In the genomic region with DNA sequence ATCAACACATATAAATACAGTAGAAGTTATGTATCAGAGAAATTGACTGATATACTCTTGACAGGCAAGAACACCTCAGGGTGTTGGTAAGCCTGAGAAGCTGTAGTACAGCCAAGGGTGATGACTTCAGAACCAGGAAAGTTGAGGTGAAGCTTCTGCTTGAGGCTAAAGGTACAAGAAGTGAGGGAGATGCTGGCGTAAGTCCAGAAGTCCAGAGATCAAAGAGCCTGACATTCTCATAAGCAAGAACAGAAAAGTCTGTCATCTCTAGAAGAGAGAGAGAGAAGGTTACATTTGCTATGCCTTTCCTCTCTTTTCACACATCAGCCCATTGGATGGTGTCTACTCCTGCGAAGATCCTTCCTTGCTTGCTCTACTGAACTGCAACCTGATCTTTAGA, we compare ENCODE assay signal across 26 mouse cellular contexts. TPM values are rescaled to one million over a fixed set of nuclear protein-coding genes. Genes with fewer than 3 reads are reported as not detected.
"Had no signal": no experiment of that assay in that cellular context is flagged by ENCODE, and none has a peak within 500 bp of the region (broad histone marks: within the 10 kb centered on the region; RNA-seq: fewer than 3 reads in every experiment).

No protein-coding gene starts in this region.

RNA-seq across cellular contexts. Expression of a gene that starts 6.8 kb away (rescaled TPM):
- polyA plus RNA-seq: heart, embryonic 10.5 days; heart, embryonic 11.5 days; heart, embryonic 12.5 days; heart, embryonic 13.5 days; heart, embryonic 14.5 days; heart, embryonic 15.5 days; heart, embryonic 16.5 days; heart, postnatal 0 days; hindbrain, embryonic 10.5 days; hindbrain, embryonic 11.5 days; hindbrain, embryonic 12.5 days; hindbrain, embryonic 13.5 days; hindbrain, embryonic 14.5 days; hindbrain, embryonic 15.5 days; hindbrain, embryonic 16.5 days; hindbrain, postnatal 0 days; inflammation-experienced regulatory T-cells, adult 6 months; intestine, embryonic 14.5 days; intestine, embryonic 15.5 days; intestine, embryonic 16.5 days; intestine, postnatal 0 days; kidney, embryonic 14.5 days; kidney, embryonic 15.5 days; kidney, embryonic 16.5 days; kidney, postnatal 0 days; large intestine, adult 2 months had no signal
